Mouse (Mus musculus) embryonic facial prominence, embryonic 11.5 days (tissue): ENCODE measurements around the gene Herpud1. TPM values are rescaled to one million over a fixed set of nuclear protein-coding genes. Genes with fewer than 3 reads are reported as not detected.

Experiments used
- ATAC-seq: fragments of 200-750 bp; cut with Nextera tagmentation; replicated peaks from 2 replicates; pipeline ENCODE4 v1.8.0; 2017; ENCODE audit warnings: low read depth; ENCODE audit not compliant: insufficient number of reproducible peaks, low FRiP score, low TSS enrichment
- DNase-seq: peaks from one replicate; pipeline ENCODE4 v3.0.0-alpha.2; 2015; ENCODE audit warnings: low spot score
- H3K27ac ChIP-seq: fragments of 300-500 bp; sonication (generic); replicated peaks from 2 replicates; pipeline ENCODE4 v1.5.1; 2014; ENCODE audit warnings: mild to moderate bottlenecking, low read depth, low read length, control low read depth
- H3K27me3 ChIP-seq: fragments of 300-500 bp; sonication (generic); 2 replicates; pipeline ENCODE4 v1.6.1; 2014; ENCODE audit warnings: mild to moderate bottlenecking, low read length, moderate library complexity, mixed read lengths; ENCODE audit not compliant: control insufficient read depth, insufficient read depth
- H3K36me3 ChIP-seq: fragments of 300-500 bp; sonication (generic); replicated peaks from 2 replicates; pipeline ENCODE4 v1.6.1; 2014; ENCODE audit warnings: low read depth, mild to moderate bottlenecking, low read length, moderate library complexity, mixed read lengths; ENCODE audit not compliant: control insufficient read depth, insufficient read depth
- H3K4me1 ChIP-seq: fragments of 300-500 bp; sonication (generic); 2 replicates; pipeline ENCODE4 v1.6.1; 2014; ENCODE audit warnings: low read length, mixed read lengths; ENCODE audit not compliant: control insufficient read depth, insufficient read depth
- H3K4me2 ChIP-seq: fragments of 300-500 bp; sonication (generic); 2 replicates; pipeline ENCODE4 v1.6.1; 2014; ENCODE audit warnings: low read depth, mild to moderate bottlenecking, control low read depth, low read length, moderate library complexity
- H3K4me3 ChIP-seq: fragments of 300-500 bp; sonication (generic); 2 replicates; pipeline ENCODE4 v1.5.1; 2014; ENCODE audit warnings: low read depth, low read length, control low read depth
- H3K9ac ChIP-seq: fragments of 300-500 bp; sonication (generic); replicated peaks from 2 replicates; pipeline ENCODE4 v1.6.1; 2014; ENCODE audit warnings: mild to moderate bottlenecking, control low read depth, low read length
- H3K9me3 ChIP-seq: fragments of 300-500 bp; sonication (generic); replicated peaks from 2 replicates; pipeline ENCODE4 v1.6.1; 2016; ENCODE audit warnings: mild to moderate bottlenecking, low read length, inconsistent platforms, mixed read lengths; ENCODE audit not compliant: control insufficient read depth
- WGBS: fragments of 180-500 bp; shearing (Covaris S2); extraction: QIAGEN DNeasy Blood & Tissue Kit; methylation state at CpG from one replicate; pipeline ENCODE4 v1.1.7; 2014; 5-methylcytosine and 5-hydroxymethylcytosine counted together
- polyA plus RNA-seq: library from polyadenylated mRNA; unstranded; fragments of >200 nt; fragmentation: Nextera tagmentation; extraction: Ambion mirVana; gene quantifications from 2 replicates; pipeline ENCODE4 v1.2.1, GENCODE M21; 2014

The Herpud1 gene
- polyA plus RNA-seq, 1 experiment from 2014 or later: 54.8 TPM

GRCm38 (mm10) chr8:94436112-94436572, 49.9 kb downstream of the Herpud1 start:
- H3K9ac ChIP-seq: no peak overlapping the region
- no peak overlapping the region for H3K4me3 ChIP-seq
- DNase-seq (no peak), ATAC-seq (no peak)
- H3K9me3 ChIP-seq: no peaks in the 10 kb centered on the region
- no peak overlapping the region for H3K4me2 ChIP-seq
- H3K36me3 ChIP-seq: no peaks in the 10 kb centered on the region
- H3K4me1 ChIP-seq: no peaks in the 10 kb centered on the region
- WGBS: 88% methylated on average over 5 of the region's 5 CpGs
- peaks cover 5% of the 10 kb centered on the region; the same call in 1 of the 2 replicates for H3K27me3 ChIP-seq
- H3K27ac ChIP-seq: no peak overlapping the region

- 82% methylated on average over 3 of the region's 3 CpGs for WGBS
- no peaks in the 10 kb centered on the region for H3K4me1 ChIP-seq
- no peak overlapping the region for H3K4me3 ChIP-seq
- no peaks in the 10 kb centered on the region for H3K9me3 ChIP-seq
- H3K36me3 ChIP-seq: no peaks in the 10 kb centered on the region
- H3K27ac ChIP-seq: no peak overlapping the region
- DNase-seq (no peak), ATAC-seq (no peak)
- H3K27me3 ChIP-seq: peaks cover 5% of the 10 kb centered on the region; the same call in 1 of the 2 replicates
- H3K4me2 ChIP-seq: no peak overlapping the region
- no peak overlapping the region for H3K9ac ChIP-seq
These were observed 50.7 kb downstream of the Herpud1 start for GRCm38 (mm10) chr8:94436900-94437299.

- Histone ChIP-seq H3K4me3 (no peak overlapping the region), H3K27me3 (peaks cover 5% of the 10 kb centered on the region; the same call in 1 of the 2 replicates), H3K4me1 (no peaks in the 10 kb centered on the region), H3K9me3 (no peaks in the 10 kb centered on the region), H3K36me3 (no peaks in the 10 kb centered on the region), H3K4me2 (no peak overlapping the region), H3K27ac (no peak overlapping the region), H3K9ac (no peak overlapping the region)
- no peak for DNase-seq
- no peak for ATAC-seq
- WGBS: 90% methylated on average over 5 of the region's 5 CpGs
These were observed 52.4 kb downstream of the Herpud1 start for GRCm38 (mm10) chr8:94438659-94439058.

- H3K9me3 ChIP-seq: no peaks in the 10 kb centered on the region
- DNase-seq (no peak), ATAC-seq (no peak)
- H3K4me3 ChIP-seq: no peak overlapping the region
- no peaks in the 10 kb centered on the region for H3K4me1 ChIP-seq
- H3K9ac ChIP-seq: no peak overlapping the region
- H3K36me3 ChIP-seq: no peaks in the 10 kb centered on the region
- H3K27me3 ChIP-seq: no peaks in the 10 kb centered on the region; the same call in 1 of the 2 replicates
- H3K27ac ChIP-seq: no peak overlapping the region
- H3K4me2 ChIP-seq: no peak overlapping the region
These were observed 53.5 kb downstream of the Herpud1 start for GRCm38 (mm10) chr8:94439691-94440090.

GRCm38 (mm10) chr8:94440389-94440788, 54.2 kb downstream of the Herpud1 start:
- no peak for DNase-seq
- Histone ChIP-seq H3K27me3 (no peaks in the 10 kb centered on the region), H3K9me3 (no peaks in the 10 kb centered on the region), H3K36me3 (no peaks in the 10 kb centered on the region), H3K4me2 (no peak overlapping the region), H3K9ac (no peak overlapping the region), H3K4me1 (no peaks in the 10 kb centered on the region), H3K4me3 (no peak overlapping the region), H3K27ac (no peak overlapping the region)
- ATAC-seq: no peak
- 96% methylated on average over 1 of the region's 1 CpGs for WGBS

GRCm38 (mm10) chr8:94441686-94442085, 55.4 kb downstream of the Herpud1 start:
- Histone ChIP-seq H3K4me1 (no peaks in the 10 kb centered on the region), H3K9ac (no peak overlapping the region), H3K36me3 (no peaks in the 10 kb centered on the region), H3K9me3 (no peaks in the 10 kb centered on the region), H3K4me2 (no peak overlapping the region), H3K27me3 (no peaks in the 10 kb centered on the region), H3K4me3 (no peak overlapping the region), H3K27ac (no peak overlapping the region)
- no peak for DNase-seq
- no peak for ATAC-seq
- WGBS: 86% methylated on average over 1 of the region's 1 CpGs

- no peak overlapping the region for H3K9ac ChIP-seq
- no peaks in the 10 kb centered on the region for H3K36me3 ChIP-seq
- H3K4me1 ChIP-seq: no peaks in the 10 kb centered on the region
- no peak for DNase-seq
- no peaks in the 10 kb centered on the region for H3K9me3 ChIP-seq
- H3K4me2 ChIP-seq: no peak overlapping the region
- ATAC-seq: no peak
- H3K27ac ChIP-seq: no peak overlapping the region
- WGBS: 85% methylated on average over 3 of the region's 3 CpGs
- H3K27me3 ChIP-seq: no peaks in the 10 kb centered on the region
- no peak overlapping the region for H3K4me3 ChIP-seq
These were observed 56.9 kb downstream of the Herpud1 start for GRCm38 (mm10) chr8:94443153-94443552.

GRCm38 (mm10) chr8:94444480-94444879, 58.2 kb downstream of the Herpud1 start:
- no peak overlapping the region for H3K4me2 ChIP-seq
- no peak overlapping the region for H3K27ac ChIP-seq
- DNase-seq: no peak
- H3K9ac ChIP-seq: no peak overlapping the region
- no peak for ATAC-seq
- H3K27me3 ChIP-seq: no peaks in the 10 kb centered on the region
- no peaks in the 10 kb centered on the region for H3K9me3 ChIP-seq
- no peaks in the 10 kb centered on the region for H3K36me3 ChIP-seq
- H3K4me1 ChIP-seq: no peaks in the 10 kb centered on the region
- no peak overlapping the region for H3K4me3 ChIP-seq
- 63% methylated on average over 2 of the region's 2 CpGs for whole genome bisulfite sequencing
